Mouse (Mus musculus) myocyte (in vitro differentiated cells): ENCODE measurements around the gene Gpc1. TPM values are rescaled to one million over a fixed set of nuclear protein-coding genes. Genes with fewer than 3 reads are reported as not detected.

ENCODE experiments used
- H3K27me3 ChIP-seq: one replicate; pipeline ENCODE4 v1.6.1; 2011; ENCODE audit not compliant: control insufficient read depth, insufficient read depth, insufficient read length
- H3K36me3 ChIP-seq: one replicate; pipeline ENCODE4 v1.6.1; 2011; ENCODE audit not compliant: control insufficient read depth, insufficient read depth
- H3K4me2 ChIP-seq: one replicate; pipeline ENCODE4 v1.6.1; 2011; ENCODE audit warnings: low read depth, control low read depth
- H3K4me3 ChIP-seq: one replicate; pipeline ENCODE4 v1.5.1; 2011; ENCODE audit warnings: mild to moderate bottlenecking, control low read depth, moderate library complexity
- H3K79me2 ChIP-seq: one replicate; pipeline ENCODE4 v1.6.1; 2011; ENCODE audit not compliant: control insufficient read depth, insufficient read depth
- H3ac ChIP-seq: one replicate; pipeline ENCODE4 v1.6.1; 2011; ENCODE audit not compliant: control insufficient read depth, insufficient read length
- CEBPB ChIP-seq: IDR thresholded peaks from 2 replicates; pipeline ENCODE4 v1.6.1; 2011; ENCODE audit warnings: mild to moderate bottlenecking, moderate library complexity; ENCODE audit not compliant: poor library complexity, insufficient read depth, severe bottlenecking
- E2F4 ChIP-seq: IDR thresholded peaks from one replicate; pipeline ENCODE4 v1.6.1; 2011; ENCODE audit warnings: mild to moderate bottlenecking, control low read depth, moderate library complexity; ENCODE audit not compliant: insufficient read depth
- MAX ChIP-seq: IDR thresholded peaks from one replicate; pipeline ENCODE4 v1.6.1; 2011; ENCODE audit warnings: low read depth, mild to moderate bottlenecking, control low read depth
- MYOD1 ChIP-seq, 3 experiments: IDR thresholded peaks; one replicate each; pipeline ENCODE4 v1.6.1; 2011; ENCODE audit warnings: control low read depth in 2 of 3, low read depth in 2 of 3, mild to moderate bottlenecking in 2 of 3, moderate library complexity in 1 of 3; ENCODE audit not compliant: insufficient read length in 2 of 3, control insufficient read depth in 1 of 3
- MYOG ChIP-seq, 3 experiments: IDR thresholded peaks; one replicate each; pipeline ENCODE4 v1.6.1; 2011; ENCODE audit warnings: control low read depth in 2 of 3, low read depth in 2 of 3, mild to moderate bottlenecking in 2 of 3; ENCODE audit not compliant: insufficient read length in 2 of 3, control insufficient read depth in 1 of 3, insufficient read depth in 1 of 3
- POLR2A ChIP-seq: IDR thresholded peaks from one replicate; pipeline ENCODE4 v1.6.1; 2011; ENCODE audit warnings: low read depth, mild to moderate bottlenecking, control low read depth, moderate library complexity; ENCODE audit not compliant: insufficient read length
- POLR2AphosphoS2 ChIP-seq: IDR thresholded peaks from one replicate; pipeline ENCODE4 v1.6.1; 2011; ENCODE audit warnings: low read depth, control low read depth; ENCODE audit not compliant: insufficient read length
- REST ChIP-seq: IDR thresholded peaks from one replicate; pipeline ENCODE4 v1.6.1; 2011; ENCODE audit warnings: mild to moderate bottlenecking, control low read depth, moderate library complexity; ENCODE audit not compliant: insufficient read depth, insufficient read length
- SRF ChIP-seq: IDR thresholded peaks from one replicate; pipeline ENCODE4 v1.6.1; 2011; ENCODE audit warnings: low read depth; ENCODE audit not compliant: control insufficient read depth, insufficient read length
- TCF12 ChIP-seq: IDR thresholded peaks from one replicate; pipeline ENCODE4 v1.6.1; 2011; ENCODE audit warnings: mild to moderate bottlenecking, control low read depth; ENCODE audit not compliant: poor library complexity, insufficient read depth, severe bottlenecking
- TCF3 ChIP-seq: IDR thresholded peaks from one replicate; pipeline ENCODE4 v1.6.1; 2011; ENCODE audit warnings: low read depth, control low read depth; ENCODE audit not compliant: insufficient read length
- USF1 ChIP-seq: IDR thresholded peaks from one replicate; pipeline ENCODE4 v1.6.1; 2011; ENCODE audit warnings: low read depth, mild to moderate bottlenecking, control low read depth, moderate library complexity
- polyA plus RNA-seq: library from polyadenylated mRNA; unstranded; fragments of >200 nt; fragmentation: generic; extraction: Trizol; gene quantifications from one replicate; pipeline ENCODE4 v1.2.1, GENCODE M21; 2012; ENCODE audit warnings: missing spikeins

The Gpc1 gene
- polyA plus RNA-seq, 1 experiment = 930 TPM

DNA sequence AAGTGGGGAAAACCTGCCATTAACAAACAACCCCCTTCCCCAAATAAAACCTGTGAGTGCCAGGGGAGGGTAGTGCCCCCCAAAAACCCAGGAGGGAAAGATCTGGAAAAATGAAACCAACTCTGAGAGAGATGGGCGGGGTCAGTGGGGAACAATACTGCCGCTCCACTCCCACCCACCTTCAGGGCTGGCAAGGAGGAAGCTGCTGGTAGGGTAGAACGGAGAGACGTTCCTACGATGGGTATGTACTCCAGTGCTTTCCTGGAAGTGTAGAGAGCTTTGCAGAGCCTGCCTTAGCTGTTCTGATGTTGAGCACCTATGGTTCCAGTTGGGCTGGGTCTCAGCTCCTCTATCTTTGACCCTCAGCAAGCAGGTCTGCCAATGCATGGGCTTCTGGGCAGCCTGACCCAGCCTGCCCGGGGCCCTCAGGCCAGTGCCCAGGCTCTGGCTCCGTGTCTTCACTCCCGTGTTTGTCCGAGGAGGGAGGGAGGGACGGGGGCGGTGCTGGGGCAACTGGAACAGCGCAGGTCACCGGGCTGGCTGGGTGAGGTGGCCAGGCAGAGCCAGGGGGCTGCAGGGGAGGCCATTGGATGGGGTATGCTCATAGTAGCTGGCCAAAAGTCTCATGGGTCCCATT, 18.6 kb downstream of the Gpc1 start:
- no peak overlapping the region for H3K4me3 ChIP-seq
- TF ChIP-seq MYOD1 (IDR thresholded peaks at IDR 0.05; ENCODE audit: control insufficient read depth in 1 of 3, insufficient read length in 2 of 3, low read depth in 2 of 3) (no peak), POLR2A (peak; percentile 3)

DNA sequence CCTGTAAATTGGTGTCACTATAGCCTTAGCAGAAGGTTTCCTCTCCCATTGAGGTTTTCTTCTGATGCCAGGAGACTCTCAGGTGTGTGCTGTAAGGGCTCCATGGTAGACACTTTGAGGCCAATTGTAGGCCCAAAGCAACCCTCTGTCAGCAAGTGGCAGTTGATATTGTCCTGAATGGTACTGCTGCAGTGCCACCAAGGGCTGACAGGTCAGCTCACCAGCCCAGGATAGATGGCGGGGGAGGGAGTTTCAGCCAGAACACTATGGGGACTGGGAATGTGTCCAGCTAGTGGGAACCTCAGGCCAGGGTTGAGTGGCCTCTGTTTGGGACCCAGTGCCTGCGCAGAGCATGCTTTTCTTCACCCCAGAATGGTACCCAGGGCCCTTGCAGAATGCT, 21.0 kb downstream of the Gpc1 start:
- Histone ChIP-seq H3ac (no peak overlapping the region), H3K27me3 (no peaks in the 10 kb centered on the region), H3K4me3 (no peak overlapping the region), H3K36me3 (peaks cover 45% of the 10 kb centered on the region), H3K4me2 (no peak overlapping the region), H3K79me2 (peaks cover 57% of the 10 kb centered on the region)
- TF ChIP-seq REST = no peak
- TF ChIP-seq SRF = no peak
- TF ChIP-seq CEBPB = no peak
- TF ChIP-seq E2F4 = no peak
- TF ChIP-seq POLR2AphosphoS2 = no peak
- no peak for TF ChIP-seq USF1
- TF ChIP-seq TCF12 = no peak
- TF ChIP-seq POLR2A = no peak
- no peak for TF ChIP-seq MYOG (IDR thresholded peaks at IDR 0.05; ENCODE audit: control insufficient read depth in 1 of 3, insufficient read depth in 1 of 3, insufficient read length in 2 of 3, low read depth in 2 of 3)
- no peak for TF ChIP-seq MAX
- TF ChIP-seq TCF3 = no peak
- no peak for TF ChIP-seq MYOD1 (IDR thresholded peaks at IDR 0.05; ENCODE audit: control insufficient read depth in 1 of 3, insufficient read length in 2 of 3, low read depth in 2 of 3)

More for the DNA sequence above, 18.6 kb downstream of the Gpc1 start:
- Histone ChIP-seq H3K36me3 (peaks cover 21% of the 10 kb centered on the region), H3ac (no peak overlapping the region), H3K4me2 (no peak overlapping the region), H3K27me3 (no peaks in the 10 kb centered on the region), H3K79me2 (peaks cover 81% of the 10 kb centered on the region)

DNA sequence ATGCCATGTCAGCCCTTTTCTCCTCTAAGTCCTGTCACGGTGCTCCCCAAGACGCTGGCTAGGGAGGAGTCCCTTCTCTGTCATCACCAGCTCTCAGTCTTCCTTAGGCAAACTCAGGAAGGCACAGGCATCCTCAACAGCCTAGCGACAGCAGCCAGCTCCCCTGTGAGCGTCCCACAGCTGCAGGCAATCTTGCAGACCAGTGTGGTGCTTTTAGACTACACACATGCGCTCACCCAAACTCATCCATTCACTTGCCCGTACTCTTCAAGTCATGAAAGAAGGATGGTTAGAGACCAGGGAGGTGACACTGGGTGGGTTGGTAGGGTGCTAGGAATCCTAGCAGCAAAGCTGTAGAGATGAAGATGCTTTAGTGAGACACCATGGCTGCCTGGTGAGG, 30.1 kb downstream of the Gpc1 start:
- Histone ChIP-seq H3K27me3 (no peaks in the 10 kb centered on the region), H3ac (no peak overlapping the region), H3K4me3 (no peak overlapping the region), H3K36me3 (peaks cover 25% of the 10 kb centered on the region), H3K79me2 (no peaks in the 10 kb centered on the region), H3K4me2 (no peak overlapping the region)
- TF ChIP-seq MYOG (IDR thresholded peaks at IDR 0.05; ENCODE audit: control insufficient read depth in 1 of 3, insufficient read depth in 1 of 3, insufficient read length in 2 of 3, low read depth in 2 of 3) (no peak), MAX (no peak), POLR2A (peak; percentile 39), POLR2AphosphoS2 (peak; percentile 98), TCF12 (no peak), SRF (no peak), USF1 (no peak), TCF3 (no peak), E2F4 (no peak), MYOD1 (IDR thresholded peaks at IDR 0.05; ENCODE audit: control insufficient read depth in 1 of 3, insufficient read length in 2 of 3, low read depth in 2 of 3) (no peak), CEBPB (no peak)

DNA sequence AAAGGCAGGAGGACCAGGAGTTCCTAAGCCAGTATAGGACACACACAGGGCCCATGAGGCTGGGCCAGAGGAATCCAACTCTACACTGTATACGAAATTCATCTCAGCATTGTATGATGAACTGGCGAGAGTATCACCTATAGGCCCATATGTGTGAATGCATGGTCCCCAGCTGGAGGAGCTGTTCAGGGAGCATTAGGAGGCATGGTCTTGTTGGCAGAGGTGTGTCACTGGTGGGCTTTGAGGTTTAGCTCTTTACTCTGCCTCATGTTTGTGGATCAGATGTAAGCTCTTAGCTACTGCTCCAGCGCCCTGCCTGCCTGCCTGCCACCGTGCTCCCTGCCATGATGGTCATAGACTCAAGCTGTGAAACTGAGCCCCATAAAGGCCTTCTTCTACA, 31.8 kb downstream of the Gpc1 start:
- H3K4me2 ChIP-seq = no peak overlapping the region
- TF ChIP-seq CEBPB (no peak), POLR2A (peak; percentile 33), REST (no peak), POLR2AphosphoS2 (peak; percentile 97), SRF (no peak)
- H3K79me2 ChIP-seq = no peaks in the 10 kb centered on the region
- no peak overlapping the region for H3ac ChIP-seq
- no peak overlapping the region for H3K4me3 ChIP-seq
- H3K36me3 ChIP-seq = peaks cover 7% of the 10 kb centered on the region
- no peaks in the 10 kb centered on the region for H3K27me3 ChIP-seq

DNA sequence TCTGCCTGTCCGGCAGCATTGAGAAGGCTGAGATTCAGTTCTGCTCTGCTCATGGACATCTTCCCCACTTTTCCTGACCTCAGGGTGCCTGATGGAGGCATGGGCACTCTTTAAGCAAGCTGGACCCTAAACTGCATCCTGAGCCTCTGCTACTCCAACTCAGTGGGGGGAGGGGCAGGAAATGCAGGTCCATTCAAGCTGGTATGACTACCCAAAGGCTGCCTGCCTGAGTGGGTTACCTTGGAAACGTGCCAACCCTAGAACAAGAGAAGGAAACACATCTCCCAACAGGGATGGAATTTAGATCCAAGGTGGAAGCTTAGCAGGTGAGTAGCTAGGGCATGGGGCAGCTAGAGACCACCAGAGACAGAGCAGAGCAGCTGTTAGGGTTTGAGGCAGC, 34.7 kb downstream of the Gpc1 start:
- no peaks in the 10 kb centered on the region for H3K79me2 ChIP-seq
- no peak overlapping the region for H3K4me3 ChIP-seq
- no peak overlapping the region for H3K4me2 ChIP-seq
- no peaks in the 10 kb centered on the region for H3K27me3 ChIP-seq
- TF ChIP-seq MYOD1 (IDR thresholded peaks at IDR 0.05; ENCODE audit: control insufficient read depth in 1 of 3, insufficient read length in 2 of 3, low read depth in 2 of 3) (no peak), MAX (no peak), POLR2A (no peak), MYOG (IDR thresholded peaks at IDR 0.05; ENCODE audit: control insufficient read depth in 1 of 3, insufficient read depth in 1 of 3, insufficient read length in 2 of 3, low read depth in 2 of 3) (no peak), CEBPB (no peak), TCF3 (no peak)
- H3K36me3 ChIP-seq = no peaks in the 10 kb centered on the region
- H3ac ChIP-seq = no peak overlapping the region
